Mouse (Mus musculus) CD4-positive, CD25-positive, alpha-beta regulatory T cell (primary cell): ENCODE data around the gene Vmn2r58. TPM values are rescaled to one million over a fixed set of nuclear protein-coding genes. Genes with fewer than 3 reads are reported as not detected.

ENCODE experiments used
- polyA plus RNA-seq: library from polyadenylated mRNA; unstranded; fragments of 100-300 nt; shearing (Covaris generic); gene quantifications from one replicate; pipeline ENCODE4 v1.2.1, GENCODE M21; 2017

The Vmn2r58 gene
- polyA plus RNA-seq: not detected

GRCm38 (mm10) chr7:41872612-41873011, at the start of gene Vmn2r58:
Gene Vmn2r58 (minus strand): TSS chr7:41872712.

Other genes with a start within 250 kb of the Vmn2r58 start
- gene Zfp788, start 239.5 kb downstream of the Vmn2r58 start, polyA plus RNA-seq: 10.0 TPM
- 0.08 TPM for gene Vmn2r59, start 186.3 kb upstream of the Vmn2r58 start, polyA plus RNA-seq
- 0.02 TPM for gene Vmn2r60, start 235.1 kb upstream of the Vmn2r58 start, polyA plus RNA-seq